Mouse (Mus musculus) brain, embryonic 18.5 days (tissue): ENCODE measurements around the gene Piezo1.
"Not testable (repeated sequence)": the region's sequence is repeated elsewhere in the genome, so short reads cannot be mapped to it uniquely, and the experiment has no call there.

Experiments
- DNase-seq: peaks from one replicate; pipeline ENCODE4 v3.0.0-alpha.2; 2012; ENCODE audit warnings: low read depth, low spot score

Piezo1 gene

GRCm38 (mm10) chr8:122551265-122552051 is at the start of gene Piezo1:
Gene Piezo1 (minus strand): TSS chr8:122551329.
- DNase-seq, result no peak

- no peak for DNase-seq
Observed at GRCm38 (mm10) chr8:122600666-122601065, 49.5 kb upstream of the Piezo1 start.

- DNase-seq, result no peak
Observed at GRCm38 (mm10) chr8:122596031-122596430, 44.9 kb upstream of the Piezo1 start.

- DNase-seq, result no peak
Observed at GRCm38 (mm10) chr8:122593783-122594507, 42.8 kb upstream of the Piezo1 start.

- DNase-seq, result no peak
Observed at GRCm38 (mm10) chr8:122593240-122593639, 42.1 kb upstream of the Piezo1 start.

- DNase-seq, result no peak
Observed at GRCm38 (mm10) chr8:122586749-122587148, 35.6 kb upstream of the Piezo1 start.

GRCm38 (mm10) chr8:122586171-122586570 is 35.0 kb upstream of the Piezo1 start:
- no peak for DNase-seq

DNA sequence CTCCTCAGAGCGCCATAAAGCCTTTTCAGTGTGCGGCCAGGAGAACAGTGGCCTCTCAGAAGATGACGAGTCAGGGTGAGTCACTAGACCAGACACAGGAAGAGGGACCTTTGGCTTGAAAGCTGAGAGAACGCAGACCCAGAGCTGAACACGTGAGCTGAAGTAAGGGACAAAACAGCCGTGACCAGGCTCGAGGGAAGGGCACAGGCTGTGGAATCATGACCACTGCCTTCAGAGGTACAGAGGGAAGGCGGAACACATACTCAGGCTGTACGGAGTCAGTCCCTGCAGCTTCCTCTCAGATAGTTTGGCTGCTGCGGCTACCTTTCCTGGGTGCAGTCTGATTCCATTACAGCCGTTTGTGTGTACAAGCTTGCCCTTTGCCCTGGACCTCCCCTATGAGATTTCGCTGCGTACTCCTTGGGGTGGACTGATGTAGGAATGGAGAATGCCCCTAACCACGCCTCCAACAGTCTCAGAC is 34.3 kb upstream of the Piezo1 start:
- DNase-seq, result no peak

- DNase-seq, result no peak
Observed at GRCm38 (mm10) chr8:122584981-122585380, 33.9 kb upstream of the Piezo1 start.

GRCm38 (mm10) chr8:122580926-122581325 is 29.8 kb upstream of the Piezo1 start:
- no peak for DNase-seq

DNA sequence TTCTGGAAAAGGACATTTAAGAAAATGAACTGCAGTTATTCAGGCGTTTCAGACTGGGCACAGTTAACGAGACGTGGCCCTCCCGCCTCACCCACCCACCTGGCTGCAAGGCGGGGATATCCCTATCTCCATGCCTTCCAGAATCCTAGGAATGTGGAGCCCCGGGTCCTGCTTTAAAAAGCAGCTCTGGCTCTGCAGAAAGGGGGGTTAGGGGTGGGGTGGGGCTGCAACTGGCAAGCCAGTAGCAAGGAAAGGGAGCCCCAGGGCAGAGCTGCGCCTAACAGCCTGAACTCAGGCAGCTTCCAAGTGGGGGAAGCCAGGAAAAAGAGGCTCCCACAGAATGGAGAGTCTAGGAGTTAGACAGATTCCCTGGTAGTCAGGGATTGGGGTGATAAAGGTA is 28.1 kb upstream of the Piezo1 start:
- DNase-seq, result no peak

DNA sequence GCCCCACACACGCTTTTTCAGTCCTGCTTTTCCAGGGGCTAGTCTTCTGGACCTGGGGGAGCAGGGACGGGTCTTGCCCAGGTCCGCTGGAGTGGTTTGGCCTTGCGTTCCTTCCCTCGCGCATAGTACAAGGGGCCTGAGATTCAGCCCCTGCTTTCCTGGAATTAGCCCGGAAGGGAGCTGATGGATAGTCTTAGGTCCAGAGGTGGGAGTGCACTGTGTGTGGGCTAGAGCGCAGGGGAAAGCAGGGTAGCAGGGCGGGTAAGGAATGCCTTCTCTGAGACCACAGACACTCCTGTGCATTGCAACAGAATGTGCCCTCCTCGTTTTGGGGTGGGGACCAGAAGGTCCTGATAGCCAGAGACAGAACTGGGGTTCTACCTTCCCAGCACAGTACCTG is 26.0 kb upstream of the Piezo1 start:
- no peak for DNase-seq

DNA sequence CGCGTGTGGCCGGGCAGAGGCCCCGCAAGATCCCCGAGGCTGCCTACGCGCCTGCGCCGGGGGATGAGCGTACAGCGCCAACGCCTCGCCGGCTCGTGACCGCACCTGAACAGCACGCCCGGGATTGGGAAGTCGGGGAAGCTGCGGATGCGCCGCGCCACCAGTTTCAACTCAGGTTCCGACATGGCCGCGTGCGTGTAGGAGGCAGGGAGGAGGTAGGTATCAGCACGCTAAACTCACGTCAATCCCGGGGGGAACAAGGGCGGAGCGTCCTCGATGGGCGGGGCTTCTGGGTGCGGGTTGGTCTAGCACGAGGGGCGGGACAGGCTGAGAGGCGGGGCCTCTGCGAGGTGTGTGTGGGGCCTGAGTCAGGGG is 25.5 kb upstream of the Piezo1 start, which contains the start of gene Aprt:
TSS of gene Aprt (minus strand) at position 262 of the 375 bp plus-strand sequence.
- peak; percentile 80 for DNase-seq

- no peak for DNase-seq
Observed at GRCm38 (mm10) chr8:122575735-122576647, 24.9 kb upstream of the Piezo1 start.

GRCm38 (mm10) chr8:122575286-122575685 is 24.2 kb upstream of the Piezo1 start:
- DNase-seq, result no peak

- DNase-seq, result no peak
Observed at GRCm38 (mm10) chr8:122574667-122575251, 23.6 kb upstream of the Piezo1 start.

DNA sequence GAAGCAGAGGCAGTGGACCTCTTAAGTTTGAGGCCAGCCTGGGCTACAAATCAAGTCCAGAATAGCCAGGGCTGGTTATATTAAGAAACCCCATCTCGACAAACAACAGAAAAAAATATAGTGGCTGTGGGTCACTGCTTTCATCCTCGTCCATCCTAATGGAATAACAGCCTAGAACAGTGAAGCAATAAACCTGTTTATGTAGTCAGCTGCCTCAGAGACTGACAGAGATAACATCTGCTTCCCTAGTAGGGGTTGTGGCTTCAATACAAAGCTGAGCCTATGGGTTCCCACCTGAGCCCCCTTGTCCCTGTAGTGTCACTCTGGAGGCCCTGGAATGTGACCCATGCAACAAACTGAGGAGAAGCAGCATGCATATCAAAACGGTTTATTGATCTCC is 23.1 kb upstream of the Piezo1 start:
- DNase-seq, result no peak

DNA sequence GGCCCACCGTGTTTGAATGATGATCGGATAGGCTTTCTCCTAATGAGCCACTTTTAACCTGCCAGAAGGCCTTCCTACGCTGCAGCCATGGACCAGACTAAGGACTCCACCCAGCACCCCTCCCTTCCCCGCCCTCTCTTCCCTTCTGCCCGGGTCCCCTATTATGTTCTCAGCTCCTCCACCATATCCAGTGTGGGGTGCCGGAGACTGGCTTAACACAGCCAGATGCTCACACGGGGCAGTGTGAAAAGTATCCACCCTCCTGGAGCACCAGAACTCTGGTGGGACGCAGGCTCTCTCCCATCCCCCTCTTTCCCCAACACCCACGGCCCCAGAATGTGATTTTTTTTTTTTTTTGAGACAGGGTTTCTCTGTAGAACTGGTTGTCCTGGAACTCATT is 22.4 kb upstream of the Piezo1 start:
- DNase-seq, result no peak

DNA sequence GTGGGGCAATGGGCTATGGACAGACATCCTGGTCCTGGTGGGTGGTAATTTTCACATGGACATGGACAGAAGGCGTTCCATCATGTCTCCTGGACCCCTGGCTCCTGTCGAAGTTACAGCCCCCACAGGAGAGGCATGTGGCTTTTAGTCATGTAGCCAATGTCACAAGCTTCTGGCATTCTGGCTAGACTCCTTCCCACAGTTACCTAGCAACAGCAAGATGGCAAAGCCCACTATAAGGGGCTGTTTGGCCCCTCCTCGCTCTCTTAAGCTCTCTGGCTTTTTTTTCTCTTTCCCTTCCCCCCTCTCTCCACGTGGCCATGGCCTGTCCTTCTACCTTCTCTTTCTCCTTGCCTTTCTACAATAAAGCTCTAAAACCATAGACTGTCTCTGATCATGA is 22.0 kb upstream of the Piezo1 start:
- not testable (repeated sequence) for DNase-seq

- no peak for DNase-seq
Observed at GRCm38 (mm10) chr8:122572751-122573150, 21.6 kb upstream of the Piezo1 start.

DNA sequence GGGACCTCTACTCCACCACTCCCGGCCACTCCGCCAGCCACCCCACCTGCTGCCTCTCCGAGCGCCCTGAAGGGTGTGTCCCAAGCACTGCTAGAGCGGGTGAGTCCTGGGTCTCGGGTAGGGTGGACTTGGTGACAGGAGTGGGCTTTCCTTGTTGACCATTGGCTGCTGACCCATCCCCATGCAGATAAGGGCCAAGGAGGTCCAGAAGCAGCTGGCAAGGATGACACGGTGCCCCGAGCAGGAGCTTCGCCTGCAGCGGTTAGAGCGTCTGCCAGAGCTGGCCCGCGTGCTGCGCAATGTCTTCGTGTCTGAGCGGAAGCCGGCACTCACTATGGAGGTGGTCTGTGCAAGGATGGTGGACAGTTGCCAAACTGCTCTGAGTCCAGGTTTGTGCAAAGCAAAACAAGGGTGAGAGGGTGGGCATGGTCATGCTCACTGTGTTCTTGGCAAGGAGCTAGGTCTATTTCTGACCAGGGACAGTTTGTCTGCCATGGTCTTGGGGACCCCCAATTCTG is 20.7 kb upstream of the Piezo1 start:
- DNase-seq, result no peak
